Mouse (Mus musculus) spleen, adult 10 weeks (tissue): ENCODE measurements around the gene Lgr6. TPM values are rescaled to one million over a fixed set of nuclear protein-coding genes. Genes with fewer than 3 reads are reported as not detected.

Experiments used
- polyA plus RNA-seq: library from polyadenylated mRNA; stranded (reverse); fragments of 350-450 nt; fragmentation: Illumina TruSeq; extraction: RNeasy Lipid Tissue Mini Kit (QIAGEN cat#74804); gene quantifications from one replicate; pipeline ENCODE4 v1.2.3, GENCODE M21; 2015; ENCODE audit warnings: low replicate concordance; ENCODE audit not compliant: insufficient read depth

Gene Lgr6
- polyA plus RNA-seq = 0.43 TPM

GRCm38 (mm10) chr1:135105124-135105523 is at the start of gene Lgr6:
Gene Lgr6 (minus strand): TSS chr1:135105276.

GRCm38 (mm10) chr1:135146077-135146945 is 41.2 kb upstream of the Lgr6 start, which contains the start of gene Arl8a:
Gene Arl8a (plus strand): TSS chr1:135146824.

GRCm38 (mm10) chr1:135132473-135132872 is 27.4 kb upstream of the Lgr6 start, which contains the start of gene Ptpn7:
Gene Ptpn7 (plus strand): TSS chr1:135132700.

GRCm38 (mm10) chr1:134962053-134962803 is 142.8 kb downstream of the Lgr6 start, which contains the start of gene Ube2t:
Gene Ube2t (plus strand): TSS chr1:134962565.

GRCm38 (mm10) chr1:134955637-134956176 is 149.4 kb downstream of the Lgr6 start, which contains the start of gene Ppp1r12b:
Gene Ppp1r12b (minus strand): TSS chr1:134955942.

Other genes starting within 250 kb of the Lgr6 start
- gene Ppp1r12b, start 149.3 kb downstream of the Lgr6 start, polyA plus RNA-seq = 17.0 TPM
- gene Ube2t, start 142.7 kb downstream of the Lgr6 start, polyA plus RNA-seq = 12.0 TPM
- gene Ptpn7, start 27.4 kb upstream of the Lgr6 start, polyA plus RNA-seq = 37.5 TPM
- 80.0 TPM for gene Arl8a, start 41.5 kb upstream of the Lgr6 start, polyA plus RNA-seq
- 0.12 TPM for gene Gpr37l1, start 62.4 kb upstream of the Lgr6 start, polyA plus RNA-seq
- not detected for gene Elf3, start 153.3 kb upstream of the Lgr6 start, polyA plus RNA-seq
- 52.4 TPM for gene Rnpep, start 178.8 kb upstream of the Lgr6 start, polyA plus RNA-seq
- 47.5 TPM for gene Timm17a, start 208.5 kb upstream of the Lgr6 start, polyA plus RNA-seq
- 2.7 TPM for gene Lmod1, start 219.5 kb upstream of the Lgr6 start, polyA plus RNA-seq